Mouse (Mus musculus): Measurements from ENCODE around the gene Nphs1. TPM values are rescaled to one million over a fixed set of nuclear protein-coding genes. Genes with fewer than 3 reads are reported as not detected.
"Not testable (repeated sequence)": the region's sequence is repeated elsewhere in the genome, so short reads cannot be mapped to it uniquely, and the experiment has no call there.

The Nphs1 gene
- total RNA-seq, 2 experiments from 2014 or later, result not detected

GRCm38 (mm10) chr7:30490251-30490956 is 32.3 kb downstream of the Nphs1 start:
- DNase-seq, result peak in 1 of 2 experiments; percentile 19
- intact Hi-C loops (cut with DNase I), result no loop called here

DNA sequence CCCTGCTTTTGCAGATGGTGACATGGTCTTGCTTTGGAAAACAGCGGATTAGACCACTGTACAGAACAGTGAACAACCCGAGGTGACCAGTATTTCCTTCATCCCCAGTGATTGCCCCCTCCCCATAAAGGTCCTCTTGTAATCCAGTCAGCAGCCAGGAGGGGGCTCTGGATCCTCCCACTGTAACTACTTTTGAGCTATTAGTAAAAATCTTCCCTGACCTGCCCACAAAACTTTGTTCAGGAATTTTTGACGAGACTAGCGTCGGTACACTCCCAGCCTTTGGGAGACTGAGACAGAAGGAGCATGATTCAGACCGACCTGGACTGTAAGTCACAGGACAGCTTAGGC is 32.8 kb downstream of the Nphs1 start:
- no peak for DNase-seq
- intact Hi-C loops (cut with DNase I), result no loop called here

DNA sequence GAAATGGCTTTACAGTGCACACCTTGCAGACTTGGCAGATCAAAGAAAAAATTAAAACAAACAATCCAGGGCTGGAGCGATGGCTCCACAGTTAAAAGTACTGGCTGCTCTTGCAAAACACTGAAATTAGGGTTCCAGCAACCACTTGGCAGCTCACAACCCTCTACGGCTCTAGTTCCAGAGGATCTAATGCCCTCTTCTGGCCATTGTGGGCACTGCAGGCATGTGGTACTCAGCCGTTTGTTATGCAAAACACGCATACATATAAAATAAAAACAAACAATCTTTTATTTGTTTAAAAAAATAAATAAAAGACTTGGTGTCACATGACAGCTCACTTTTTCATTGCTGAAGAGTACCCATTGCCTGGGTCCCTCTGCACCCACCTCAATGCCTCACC is 34.6 kb downstream of the Nphs1 start:
- peak; percentile 70 to 86 for DNase-seq
- intact Hi-C loops (cut with DNase I), result loop anchor here (2.0 kb wide), 3 partner anchors 52 to 120 kb away; no protein-coding TSS in a partner anchor

- no peak for DNase-seq
- intact Hi-C loops (cut with DNase I), result loop anchor here (2.0 kb wide), 3 partner anchors 53 to 121 kb away; no protein-coding TSS in a partner anchor
Measured at GRCm38 (mm10) chr7:30493401-30493931, 35.4 kb downstream of the Nphs1 start, which contains the start of gene Prodh2. Prodh2 (plus strand) TSS chr7:30493622.

- intact Hi-C loops (cut with DNase I); DNase-seq: not testable (repeated sequence)
Measured at GRCm38 (mm10) chr7:30495506-30496042, 37.5 kb downstream of the Nphs1 start.

GRCm38 (mm10) chr7:30501159-30501558 is 43.0 kb downstream of the Nphs1 start:
- intact Hi-C loops (cut with DNase I), result not testable (repeated sequence)

DNA sequence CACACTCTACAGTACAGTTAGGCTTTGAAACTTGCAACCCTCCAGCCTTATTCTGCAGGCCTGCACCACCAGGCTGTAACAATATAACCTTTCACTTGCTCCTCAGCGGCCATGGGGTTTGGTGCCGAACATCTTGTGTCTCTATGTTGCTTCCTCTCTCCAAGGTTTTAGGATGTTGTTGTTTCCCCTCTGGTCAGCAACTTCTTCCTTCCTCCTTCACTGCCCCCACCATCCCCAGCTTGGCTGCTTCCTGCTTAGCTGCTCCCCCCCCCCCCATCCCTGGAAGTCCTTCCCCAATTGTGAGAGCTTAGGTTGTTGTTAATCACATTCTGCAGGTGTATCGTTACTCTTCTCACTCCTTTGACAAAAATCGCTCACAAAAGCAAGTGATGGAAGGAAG is 49.9 kb downstream of the Nphs1 start:
- no peak for DNase-seq
- intact Hi-C loops (cut with DNase I), result no loop called here

More at GRCm38 (mm10) chr7:30501159-30501558, 43.0 kb downstream of the Nphs1 start:
- DNase-seq, result not testable (repeated sequence)

GRCm38 (mm10) chr7:30515003-30515760 is 57.1 kb downstream of the Nphs1 start:
- DNase-seq, result no peak
- intact Hi-C loops (cut with DNase I), result no loop called here

GRCm38 (mm10) chr7:30518325-30518724 is 60.2 kb downstream of the Nphs1 start:
- no peak for DNase-seq
- intact Hi-C loops (cut with DNase I), result no loop called here

DNA sequence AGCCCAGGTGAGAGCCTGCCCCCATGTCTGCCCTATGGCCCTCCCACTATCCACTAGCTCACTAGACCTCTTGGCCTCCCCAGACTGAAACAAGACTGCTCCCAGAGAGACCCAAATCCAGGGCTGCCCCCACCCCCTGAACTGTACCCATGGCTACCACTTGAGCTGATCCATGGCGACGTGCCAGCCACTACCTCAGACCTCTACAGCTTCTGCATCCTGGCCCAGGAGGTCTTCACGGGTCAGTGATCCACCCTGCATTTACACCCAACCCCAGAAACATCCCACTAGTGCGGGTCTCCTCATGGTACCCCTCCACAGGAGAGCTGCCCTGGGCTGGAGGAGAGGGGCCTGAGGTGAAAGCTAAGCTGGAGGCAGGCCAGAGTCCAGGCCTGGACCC is 62.3 kb downstream of the Nphs1 start:
- DNase-seq, result no peak
- intact Hi-C loops (cut with DNase I), result no loop called here

GRCm38 (mm10) chr7:30520856-30521255 is 62.7 kb downstream of the Nphs1 start:
- intact Hi-C loops (cut with DNase I), result no loop called here
- no peak for DNase-seq

- intact Hi-C loops (cut with DNase I), result no loop called here
- no peak for DNase-seq
Measured at GRCm38 (mm10) chr7:30522871-30523270, 64.8 kb downstream of the Nphs1 start.

DNA sequence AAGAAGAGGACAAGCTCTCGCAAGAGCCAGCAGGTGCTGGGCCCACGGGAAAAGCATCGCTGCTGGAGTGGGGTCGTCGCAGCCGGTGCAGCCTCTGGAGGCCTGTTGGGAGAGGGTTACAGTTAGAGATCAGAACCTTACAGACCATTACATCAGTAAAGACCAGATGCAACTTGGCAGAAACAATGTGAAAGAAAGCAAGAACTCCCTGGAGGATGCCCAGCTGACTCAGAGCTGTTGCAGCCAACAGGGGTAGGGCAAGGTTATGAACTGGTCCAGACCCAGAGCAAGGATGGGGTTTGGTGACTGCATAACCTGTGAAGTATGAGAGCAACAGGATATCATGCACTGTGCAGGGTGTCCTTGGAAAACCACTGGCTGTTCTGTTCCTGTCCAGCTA is 66.4 kb downstream of the Nphs1 start:
- intact Hi-C loops (cut with DNase I), result no loop called here
- DNase-seq, result no peak

DNA sequence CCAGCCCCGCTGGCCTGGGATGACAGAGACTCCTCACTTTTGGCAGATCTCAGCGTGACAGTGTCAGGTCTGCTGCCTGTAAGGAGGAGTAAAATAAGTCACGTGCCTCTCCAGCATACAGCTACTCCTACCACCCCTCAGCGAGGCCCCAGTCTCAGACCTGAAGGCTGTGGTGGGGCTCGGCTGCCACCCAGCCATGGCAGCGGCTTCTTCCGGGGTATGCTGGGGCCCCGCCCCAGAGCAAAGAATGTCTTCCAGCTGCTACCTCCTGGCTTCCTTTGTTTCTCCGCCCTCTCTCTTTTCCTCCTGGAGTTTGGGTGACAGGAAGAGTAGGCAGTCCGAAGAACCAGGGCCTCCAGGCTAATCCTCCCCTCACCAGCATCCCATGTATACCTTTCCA is 67.8 kb downstream of the Nphs1 start:
- no peak for DNase-seq
- intact Hi-C loops (cut with DNase I), result no loop called here

DNA sequence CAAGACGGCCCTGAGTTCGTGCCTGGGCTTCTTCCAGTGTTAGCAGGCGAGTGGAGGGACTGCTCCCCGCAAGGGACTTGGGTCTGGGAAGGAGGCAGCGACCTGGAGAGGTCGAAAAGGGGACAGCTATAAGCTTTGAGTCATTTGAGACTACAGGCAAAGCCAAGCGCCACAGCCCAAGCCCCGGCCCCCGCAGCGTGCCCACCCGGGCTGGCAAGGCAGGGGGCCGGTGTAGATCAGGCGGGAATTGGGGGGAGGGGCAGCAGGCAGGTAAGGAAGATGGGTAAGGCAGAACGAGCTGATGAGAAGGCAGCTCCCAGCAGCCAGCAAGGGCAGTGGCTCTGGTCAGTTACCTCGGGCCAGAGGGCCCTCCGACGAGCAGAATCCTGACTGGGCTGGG is 68.3 kb downstream of the Nphs1 start:
- intact Hi-C loops (cut with DNase I), result no loop called here
- DNase-seq, result no peak

DNA sequence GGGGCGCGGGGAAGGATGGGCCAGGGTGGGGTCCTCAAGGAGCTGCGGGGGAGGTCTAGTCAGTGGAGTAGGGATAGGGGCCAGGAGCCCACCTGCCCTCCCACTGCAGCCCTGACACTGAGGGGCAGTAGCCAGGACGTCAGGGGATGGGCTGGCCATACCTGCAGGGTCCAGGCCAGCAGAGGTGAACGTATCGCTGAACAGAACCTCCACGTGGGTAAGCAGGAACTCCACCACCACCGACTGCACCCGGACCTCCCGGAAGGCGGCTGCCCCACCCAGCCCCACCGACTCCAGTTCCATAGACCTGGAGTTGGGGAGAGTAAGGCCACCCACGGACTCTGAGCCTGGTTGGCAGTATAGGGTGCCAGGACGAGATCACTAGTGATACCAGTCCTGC is 68.9 kb downstream of the Nphs1 start:
- intact Hi-C loops (cut with DNase I), result no loop called here
- no peak for DNase-seq

DNA sequence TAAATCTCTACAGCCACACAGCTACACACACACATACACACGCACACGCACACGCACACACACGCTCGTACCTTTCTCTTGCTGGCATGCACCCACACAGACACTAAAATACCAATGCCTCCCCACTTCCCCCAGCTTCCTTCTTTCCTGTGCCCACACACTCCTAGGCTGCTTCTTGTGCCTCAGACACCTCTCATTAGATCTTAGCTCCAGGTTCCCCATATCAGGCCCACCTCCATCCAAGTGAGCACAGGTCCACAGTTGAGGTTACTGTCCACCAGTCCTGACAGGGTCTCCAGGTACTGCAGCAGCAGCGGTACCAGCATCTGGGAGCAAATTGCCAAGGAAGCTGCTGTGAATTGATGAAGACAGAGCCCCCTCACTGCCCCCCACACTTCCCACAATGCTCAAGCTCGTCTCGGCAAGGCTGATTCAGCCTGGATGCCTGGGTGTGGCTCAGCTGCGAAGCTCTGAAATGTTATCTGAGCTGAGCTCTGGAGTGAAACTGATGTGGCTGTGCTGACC is 73.2 kb downstream of the Nphs1 start:
- no peak for DNase-seq
- intact Hi-C loops (cut with DNase I), result no loop called here

- intact Hi-C loops (cut with DNase I), result no loop called here
- DNase-seq, result no peak
Measured at GRCm38 (mm10) chr7:30532931-30533330, 74.8 kb downstream of the Nphs1 start.

DNA sequence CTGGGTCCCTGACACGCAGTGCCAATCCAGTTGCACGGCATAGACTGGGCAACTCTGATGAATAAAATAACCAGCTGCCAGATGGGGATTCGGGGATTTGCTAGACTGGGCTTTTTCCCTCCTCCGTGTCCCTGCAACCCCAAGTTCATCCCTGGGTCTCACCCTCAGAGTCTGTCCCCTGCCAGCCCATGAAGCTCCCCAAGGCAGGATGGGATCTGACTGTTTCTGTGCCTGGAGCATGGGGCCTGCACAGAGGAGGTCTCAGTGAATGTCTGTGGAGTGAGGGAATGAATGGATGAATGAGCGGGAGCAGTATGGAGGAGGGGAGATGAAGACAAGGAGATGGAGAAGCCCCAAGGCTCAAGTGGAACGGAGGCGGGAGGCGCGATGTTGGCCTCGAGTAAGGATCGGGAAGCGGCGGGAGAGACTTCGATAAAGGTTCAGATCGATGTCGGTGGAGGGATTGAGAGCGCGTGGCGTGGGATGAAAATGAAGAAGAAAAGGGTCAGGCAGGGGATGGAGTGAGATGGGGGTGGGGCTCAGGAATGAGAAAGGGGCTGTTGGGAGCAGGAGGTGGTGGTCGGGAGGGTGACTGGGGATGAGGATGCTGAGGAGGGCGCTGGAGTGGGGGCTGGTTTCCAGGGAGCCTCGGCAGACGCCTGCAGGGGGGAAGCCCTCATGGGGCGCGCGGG is 76.0 kb downstream of the Nphs1 start:
- intact Hi-C loops (cut with DNase I), result no loop called here
- no peak for DNase-seq
